Mouse (Mus musculus): ENCODE measurements around the gene Lclat1.
"Not testable (repeated sequence)": the region's sequence is repeated elsewhere in the genome, so short reads cannot be mapped to it uniquely, and the experiment has no call there.

Lclat1 gene

DNA sequence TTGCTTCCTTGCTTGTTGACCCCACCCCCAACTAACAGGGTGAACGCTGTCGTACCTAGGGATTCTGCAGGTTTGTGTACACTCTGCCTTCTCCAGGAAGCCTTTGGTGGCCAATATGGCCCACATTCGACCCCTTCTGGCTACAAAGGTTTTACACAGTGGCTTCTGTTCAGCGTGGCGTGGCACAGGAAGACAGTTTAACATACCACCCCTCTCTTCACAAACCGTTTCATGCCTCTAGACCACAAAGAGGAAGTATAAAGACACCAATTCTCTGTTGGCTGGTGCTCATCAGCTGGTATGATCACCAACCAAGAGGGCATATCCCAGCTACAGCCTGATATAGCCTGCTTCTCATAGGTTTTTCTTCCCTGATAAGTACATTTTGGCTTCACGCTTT lies 166.0 kb downstream of the Lclat1 start:
- no peak for DNase-seq (ENCODE audit: low read depth, low spot score)

- no peak for DNase-seq (ENCODE audit: low read depth, low spot score)
Measured at GRCm38 (mm10) chr17:73275066-73275465, 167.3 kb downstream of the Lclat1 start.

DNA sequence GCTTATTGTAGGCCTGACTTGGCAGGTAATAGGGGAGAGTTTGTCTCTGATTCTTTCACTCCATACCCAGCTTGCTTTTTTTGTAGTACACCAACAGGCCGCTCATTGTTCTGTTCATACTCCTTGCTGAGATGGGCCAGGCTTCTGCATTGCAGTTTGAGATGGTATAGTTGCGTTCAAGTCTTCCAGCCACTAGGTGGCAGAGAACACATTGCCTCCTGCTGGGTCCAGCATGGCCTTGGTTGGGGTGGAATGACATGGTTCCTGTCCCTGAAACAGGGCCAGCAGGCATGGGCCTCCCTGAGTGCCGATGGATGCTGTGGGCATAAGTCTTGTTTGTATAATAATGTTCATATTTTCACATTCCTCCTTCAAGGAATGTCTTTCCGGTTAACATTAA lies 170.0 kb downstream of the Lclat1 start:
- DNase-seq (ENCODE audit: low read depth, low spot score): no peak

DNA sequence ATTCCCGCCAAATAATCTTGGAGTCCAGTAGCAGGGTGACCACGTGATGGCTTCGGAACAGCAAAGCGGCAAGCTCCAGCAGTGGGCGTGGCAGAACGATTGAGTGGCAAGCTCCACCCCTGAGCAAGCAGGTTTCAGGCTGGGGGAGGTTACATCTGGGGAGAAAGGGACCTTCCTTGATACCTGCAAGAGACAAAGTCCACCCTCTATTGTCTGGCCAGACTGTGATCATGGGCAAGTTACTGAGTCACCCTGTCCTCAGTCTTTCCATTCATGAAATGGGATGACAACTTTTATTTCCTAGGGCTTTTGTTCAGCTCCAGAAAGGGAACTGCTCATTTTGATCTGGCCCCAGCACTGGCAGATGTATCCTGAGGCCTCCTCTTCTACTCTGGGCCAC lies 174.9 kb downstream of the Lclat1 start:
- not testable (repeated sequence) for DNase-seq (ENCODE audit: low read depth, low spot score)

GRCm38 (mm10) chr17:73284301-73284700 lies 176.5 kb downstream of the Lclat1 start:
- no peak for DNase-seq (ENCODE audit: low read depth, low spot score)

Data from brain, adult 2 months (tissue).